Mouse (Mus musculus) hindbrain, postnatal 0 days (tissue): ENCODE data around the gene Sema3b. TPM values are rescaled to one million over a fixed set of nuclear protein-coding genes. Genes with fewer than 3 reads are reported as not detected.

Experiments used
- ATAC-seq: fragments of 200-750 bp; cut with Nextera tagmentation; 2 replicates; pipeline ENCODE4 v1.8.0; 2017; ENCODE audit warnings: mild to moderate bottlenecking, moderate TSS enrichment, moderate library complexity
- DNase-seq: peaks from one replicate; pipeline ENCODE4 v3.0.0-alpha.2; 2015; ENCODE audit warnings: low spot score
- H3K27ac ChIP-seq: fragments of 300-500 bp; sonication (generic); 2 replicates; pipeline ENCODE4 v1.5.1; 2014; ENCODE audit warnings: mild to moderate bottlenecking
- H3K27me3 ChIP-seq: fragments of 300-500 bp; sonication (generic); 2 replicates; pipeline ENCODE4 v1.6.1; 2014; ENCODE audit warnings: low read length, mixed read lengths; ENCODE audit not compliant: insufficient read depth
- H3K36me3 ChIP-seq: fragments of 300-500 bp; sonication (generic); 2 replicates; pipeline ENCODE4 v1.6.1; 2014; ENCODE audit warnings: low read length, mixed read lengths; ENCODE audit not compliant: insufficient read depth
- H3K4me1 ChIP-seq: fragments of 300-500 bp; sonication (generic); 2 replicates; pipeline ENCODE4 v1.6.1; 2014; ENCODE audit warnings: antibody characterized with exemption, low read length, mixed read lengths; ENCODE audit not compliant: insufficient read depth
- H3K4me2 ChIP-seq: fragments of 300-500 bp; sonication (generic); 2 replicates; pipeline ENCODE4 v1.6.1; 2014; ENCODE audit warnings: low read depth, mild to moderate bottlenecking, low read length, moderate library complexity, mixed read lengths
- H3K4me3 ChIP-seq: fragments of 300-500 bp; sonication (generic); 2 replicates; pipeline ENCODE4 v1.5.1; 2014; ENCODE audit warnings: low read length
- H3K9ac ChIP-seq: fragments of 300-500 bp; sonication (generic); replicated peaks from 2 replicates; pipeline ENCODE4 v1.6.1; 2014; ENCODE audit warnings: mild to moderate bottlenecking, low read length, moderate library complexity, mixed read lengths
- H3K9me3 ChIP-seq: fragments of 300-500 bp; sonication (generic); 2 replicates; pipeline ENCODE4 v1.6.1; 2016; ENCODE audit warnings: low read length, mixed read lengths
- CTCF ChIP-seq: IDR thresholded peaks from 2 replicates; pipeline ENCODE4 v1.5.1; 2016; ENCODE audit warnings: antibody characterized with exemption, control low read depth, low read depth
- WGBS: fragments of 180-500 bp; shearing (Covaris S2); extraction: QIAGEN DNeasy Blood & Tissue Kit; methylation state at CpG from one replicate; pipeline ENCODE4 v1.1.7; 2014; 5-methylcytosine and 5-hydroxymethylcytosine counted together
- polyA plus RNA-seq: library from polyadenylated mRNA; unstranded; fragments of >200 nt; fragmentation: Nextera tagmentation; extraction: Ambion mirVana; gene quantifications from 2 replicates; pipeline ENCODE4 v1.2.1, GENCODE M21; 2015
- total RNA-seq: library from RNA; depleted of rRNA; stranded (reverse); fragments of >200 nt; gene quantifications from 2 replicates; pipeline ENCODE4 v1.2.3, GENCODE M21; 2014

The Sema3b gene
- total and polyA plus RNA-seq, 2 experiments from 2014 or later = 8.3 to 11.2 TPM

- 0 out of 2 replicates have a peak, but pooled peaks cover 7% of the 10 kb centered on the region for H3K27me3 ChIP-seq
- H3K9me3 ChIP-seq = no peaks in the 10 kb centered on the region
- peaks cover 32% of the 10 kb centered on the region for H3K36me3 ChIP-seq
- H3K4me3 ChIP-seq = peak overlapping the region; percentile 64
- 50% methylated on average over 2 of the region's 2 CpGs for WGBS
- H3K4me1 ChIP-seq = peaks cover 31% of the 10 kb centered on the region
- H3K9ac ChIP-seq = peak overlapping the region; percentile 64; the same call in 1 of the 2 replicates
- no peak for TF ChIP-seq CTCF
- ATAC-seq = no peak
- peak overlapping the region; percentile 68 for H3K4me2 ChIP-seq
- DNase-seq = no peak
- no peak overlapping the region for H3K27ac ChIP-seq
Measured at GRCm38 (mm10) chr9:107555701-107556100, 53.3 kb downstream of the Sema3b start.

GRCm38 (mm10) chr9:107555031-107555457 is 54.0 kb downstream of the Sema3b start:
- TF ChIP-seq CTCF = peak; percentile 21; the same call in 1 of the 2 replicates
- DNase-seq (peak; percentile 57), ATAC-seq (no peak)
- peak overlapping the region; percentile 68 for H3K4me2 ChIP-seq
- H3K9me3 ChIP-seq = no peaks in the 10 kb centered on the region
- H3K36me3 ChIP-seq = peaks cover 31% of the 10 kb centered on the region
- H3K4me3 ChIP-seq = peak overlapping the region; percentile 64
- under 1% methylated on average over 23 of the region's 23 CpGs for WGBS
- H3K4me1 ChIP-seq = peaks cover 31% of the 10 kb centered on the region
- H3K9ac ChIP-seq = peak overlapping the region; percentile 64
- 0 out of 2 replicates have a peak, but pooled peaks cover 7% of the 10 kb centered on the region for H3K27me3 ChIP-seq
- peak overlapping the region; percentile 74 for H3K27ac ChIP-seq

GRCm38 (mm10) chr9:107554319-107554825 is 54.7 kb downstream of the Sema3b start:
- 0% methylated on average over 50 of the region's 53 CpGs for WGBS
- no peaks in the 10 kb centered on the region for H3K9me3 ChIP-seq
- H3K9ac ChIP-seq = peak overlapping the region; percentile 66
- DNase-seq = peak; percentile 99
- H3K4me3 ChIP-seq = peak overlapping the region; percentile 64
- peak overlapping the region; percentile 74 for H3K27ac ChIP-seq
- H3K27me3 ChIP-seq = 0 out of 2 replicates have a peak, but pooled peaks cover 7% of the 10 kb centered on the region
- H3K4me1 ChIP-seq = peaks cover 31% of the 10 kb centered on the region
- peak; percentile 40; the same call in 1 of the 2 replicates for TF ChIP-seq CTCF
- peak; percentile 96 for ATAC-seq
- H3K36me3 ChIP-seq = peaks cover 25% of the 10 kb centered on the region
- H3K4me2 ChIP-seq = peak overlapping the region; percentile 68

GRCm38 (mm10) chr9:107553541-107554318 is 55.3 kb downstream of the Sema3b start:
- H3K4me3 ChIP-seq = peak overlapping the region; percentile 64
- ATAC-seq (peak; percentile 1; the same call in 1 of the 2 replicates), DNase-seq (no peak)
- peak overlapping the region; percentile 66 for H3K9ac ChIP-seq
- TF ChIP-seq CTCF = no peak
- no peaks in the 10 kb centered on the region for H3K9me3 ChIP-seq
- H3K4me2 ChIP-seq = peak overlapping the region; percentile 68
- 0 out of 2 replicates have a peak, but pooled peaks cover 7% of the 10 kb centered on the region for H3K27me3 ChIP-seq
- peaks cover 18% of the 10 kb centered on the region for H3K36me3 ChIP-seq
- 10% methylated on average over 37 of the region's 37 CpGs for WGBS
- peaks cover 31% of the 10 kb centered on the region for H3K4me1 ChIP-seq
- H3K27ac ChIP-seq = peak overlapping the region; percentile 74

- Histone ChIP-seq H3K4me3 (no peak overlapping the region), H3K4me2 (no peak overlapping the region; the same call in 1 of the 2 replicates), H3K9ac (no peak overlapping the region), H3K4me1 (peaks cover 31% of the 10 kb centered on the region), H3K27me3 (0 out of 2 replicates have a peak, but pooled peaks cover 7% of the 10 kb centered on the region), H3K9me3 (no peaks in the 10 kb centered on the region), H3K27ac (no peak overlapping the region), H3K36me3 (peaks cover 9% of the 10 kb centered on the region)
- 86% methylated on average over 5 of the region's 5 CpGs for WGBS
- TF ChIP-seq CTCF = no peak
- DNase-seq = no peak
- no peak for ATAC-seq
Measured at GRCm38 (mm10) chr9:107552690-107553393, 56.2 kb downstream of the Sema3b start.

GRCm38 (mm10) chr9:107551890-107552355 is 57.1 kb downstream of the Sema3b start:
- 0 out of 2 replicates have a peak, but pooled peaks cover 7% of the 10 kb centered on the region for H3K27me3 ChIP-seq
- H3K9ac ChIP-seq = peak overlapping the region; percentile 31
- 19% methylated on average over 8 of the region's 8 CpGs for WGBS
- H3K27ac ChIP-seq = peak overlapping the region; percentile 23; the same call in 1 of the 2 replicates
- no peaks in the 10 kb centered on the region for H3K9me3 ChIP-seq
- peak overlapping the region; percentile 29 for H3K4me3 ChIP-seq
- H3K4me1 ChIP-seq = peaks cover 40% of the 10 kb centered on the region
- TF ChIP-seq CTCF = no peak
- ATAC-seq (no peak), DNase-seq (no peak)
- peak overlapping the region; percentile 58 for H3K4me2 ChIP-seq
- H3K36me3 ChIP-seq = peaks cover under 1% of the 10 kb centered on the region; the same call in 1 of the 2 replicates
